Mouse (Mus musculus) bone marrow macrophage, adult 2 months (primary cell): ENCODE measurements around the gene Nek1.

Source experiments
- CTCF ChIP-seq: IDR thresholded peaks from 2 replicates; pipeline ENCODE4 v1.5.1; 2012; ENCODE audit warnings: low read depth, mild to moderate bottlenecking, low read length, moderate library complexity
- POLR2A ChIP-seq: IDR thresholded peaks from 2 replicates; pipeline ENCODE4 v1.6.1; 2012; ENCODE audit warnings: mild to moderate bottlenecking, low read depth, low read length, borderline replicate concordance

DNA sequence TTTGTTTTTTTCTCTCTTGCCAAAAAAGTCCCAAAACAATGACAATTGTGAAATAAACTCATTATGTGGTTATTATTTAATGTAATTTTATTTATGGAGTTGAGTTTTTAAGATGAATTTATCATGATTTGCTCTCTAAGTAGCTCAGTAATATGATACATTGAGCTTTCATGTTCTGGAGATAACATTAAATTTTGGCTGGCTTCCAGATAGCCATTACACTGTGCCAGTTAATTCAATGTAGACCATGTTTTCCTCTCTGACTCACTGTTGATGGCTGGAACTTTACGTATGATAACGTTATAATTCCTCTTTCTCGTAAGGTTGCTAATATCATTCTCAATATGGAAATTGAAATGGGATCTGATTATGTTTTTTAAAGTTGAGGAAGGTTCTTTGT lies 3.5 kb downstream of the Nek1 start:
- TF ChIP-seq CTCF (no peak), POLR2A (no peak)
